Mouse (Mus musculus) left cerebral cortex, adult 2 months (tissue): Measurements from ENCODE around the gene Arpc5. TPM values are rescaled to one million over a fixed set of nuclear protein-coding genes. Genes with fewer than 3 reads are reported as not detected.

Experiments used
- DNase-seq, 2 experiments: peaks; one replicate each; pipeline ENCODE4 v3.0.0; 2021 to 2022; ENCODE audit warnings: low spot score in 2 of 2, mixed read lengths in 1 of 2; ENCODE audit errors: extremely low spot score in 1 of 2
- H3K27ac ChIP-seq: fragments of 200-600 bp; 2 replicates; pipeline ENCODE4 v1.8.1; 2022
- H3K4me3 ChIP-seq: fragments of 200-600 bp; 2 replicates; pipeline ENCODE4 v1.8.1; 2022
- CTCF ChIP-seq: fragments of 200-600 bp; IDR thresholded peaks from 2 replicates; pipeline ENCODE4 v1.8.1; 2022; ENCODE audit warnings: antibody characterized with exemption, mild to moderate bottlenecking, moderate library complexity
- intact Hi-C: fragments of 180-260 bp; cut with DNase I; formaldehyde crosslinking; loops from one replicate; pipeline ENCODE4 v1.15.1; 2025
- total RNA-seq, 2 experiments: library from RNA; stranded (reverse); gene quantifications; 2 replicates each; pipeline ENCODE4 v1.2.3; 2021

Gene Arpc5
- total RNA-seq, 2 experiments from 2014 or later = 89.6 to 94.7 TPM

- intact Hi-C loops = no loop called here
- no peak for DNase-seq
- H3K27ac ChIP-seq = no peak overlapping the region
- no peak overlapping the region for H3K4me3 ChIP-seq
- no peak for TF ChIP-seq CTCF
Observed at GRCm38 (mm10) chr1:152800633-152801176, 34.4 kb downstream of the Arpc5 start.

GRCm38 (mm10) chr1:152804907-152805306, 38.6 kb downstream of the Arpc5 start:
- Histone ChIP-seq H3K27ac (no peak overlapping the region), H3K4me3 (no peak overlapping the region)
- no peak for TF ChIP-seq CTCF
- intact Hi-C loops = no loop called here
- DNase-seq = no peak

DNA sequence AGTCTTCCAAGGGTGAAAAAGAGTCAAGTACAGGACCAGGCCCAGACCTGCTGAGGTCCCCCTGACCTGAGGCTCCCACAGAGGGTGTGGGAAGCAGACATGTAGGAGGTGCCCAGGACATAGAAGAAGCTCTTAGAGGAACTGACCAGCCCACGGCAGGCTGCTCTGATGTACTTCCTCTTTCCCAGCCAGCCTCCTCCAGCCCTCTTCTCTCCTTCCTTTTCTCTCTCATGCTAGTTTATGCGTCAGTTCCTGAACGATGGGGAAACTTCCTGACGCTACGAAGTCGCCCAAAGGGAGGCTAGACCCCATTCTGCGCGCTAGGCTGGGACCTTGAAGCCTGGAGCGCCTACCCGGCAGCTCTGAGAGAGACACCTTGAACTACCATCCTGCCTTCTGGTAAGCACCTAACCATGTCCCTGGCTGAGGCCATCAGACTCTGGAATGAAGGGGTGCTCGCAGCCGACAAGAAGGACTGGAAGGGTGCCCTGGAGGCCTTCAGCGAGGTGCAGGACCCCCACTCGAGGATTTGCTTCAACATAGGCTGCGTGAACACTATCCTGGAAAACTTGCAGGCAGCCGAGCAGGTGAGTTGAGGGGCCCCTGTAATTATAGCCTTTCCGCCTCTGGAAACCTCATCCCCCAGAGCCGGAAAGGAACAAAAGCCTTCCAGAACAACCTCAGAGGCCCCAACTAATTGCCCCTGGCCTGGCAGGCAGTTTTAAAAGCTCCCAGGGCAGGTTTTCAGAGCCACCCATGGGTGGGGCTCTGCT, 41.5 kb downstream of the Arpc5 start:
- intact Hi-C loops = no loop called here
- H3K27ac ChIP-seq = no peak overlapping the region
- TF ChIP-seq CTCF = no peak

GRCm38 (mm10) chr1:152808392-152808680, 42.0 kb downstream of the Arpc5 start:
- intact Hi-C loops = no loop called here

More for the DNA sequence above, 41.5 kb downstream of the Arpc5 start:
- no peak for DNase-seq
- no peak overlapping the region for H3K4me3 ChIP-seq

GRCm38 (mm10) chr1:152809541-152810252, 43.4 kb downstream of the Arpc5 start:
- Histone ChIP-seq H3K27ac (no peak overlapping the region), H3K4me3 (no peak overlapping the region)
- TF ChIP-seq CTCF = no peak
- DNase-seq = no peak
- intact Hi-C loops = no loop called here

More at GRCm38 (mm10) chr1:152808392-152808680, 42.0 kb downstream of the Arpc5 start:
- TF ChIP-seq CTCF = no peak
- no peak for DNase-seq
- H3K27ac ChIP-seq = no peak overlapping the region
- H3K4me3 ChIP-seq = no peak overlapping the region

GRCm38 (mm10) chr1:152810533-152811439, 44.4 kb downstream of the Arpc5 start:
- Histone ChIP-seq H3K27ac (no peak overlapping the region), H3K4me3 (no peak overlapping the region)
- TF ChIP-seq CTCF = no peak
- intact Hi-C loops = no loop called here
- no peak for DNase-seq

DNA sequence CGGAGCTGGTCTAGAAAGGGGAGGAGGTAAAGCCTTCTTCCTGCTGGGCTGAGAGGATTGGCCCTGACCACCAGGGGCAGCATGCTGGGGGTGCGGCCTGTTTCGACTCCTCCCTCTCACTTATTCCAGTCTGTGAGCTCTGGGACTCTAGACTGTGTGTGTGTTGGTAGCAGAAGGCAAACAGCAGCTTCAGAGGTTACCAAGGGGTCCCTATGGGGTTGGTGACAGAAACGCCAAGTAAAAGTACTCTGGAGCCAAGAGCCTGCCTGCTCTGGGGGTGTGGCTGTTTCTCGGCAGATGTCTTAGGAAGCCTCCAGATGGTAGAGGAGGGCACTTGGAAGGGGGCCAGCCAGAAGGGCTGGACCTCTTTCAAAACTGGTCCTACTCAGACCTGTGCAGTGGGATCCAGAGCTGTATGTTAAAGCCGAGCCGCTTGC, 48.9 kb downstream of the Arpc5 start:
- Histone ChIP-seq H3K27ac (no peak overlapping the region), H3K4me3 (no peak overlapping the region)
- intact Hi-C loops = no loop called here

GRCm38 (mm10) chr1:152817027-152817769, 50.9 kb downstream of the Arpc5 start:
- Histone ChIP-seq H3K4me3 (no peak overlapping the region), H3K27ac (peak overlapping the region; percentile 53)
- TF ChIP-seq CTCF = no peak
- intact Hi-C loops = no loop called here
- DNase-seq = no peak

More for the DNA sequence above, 48.9 kb downstream of the Arpc5 start:
- TF ChIP-seq CTCF = peak; percentile 28
- DNase-seq = no peak

DNA sequence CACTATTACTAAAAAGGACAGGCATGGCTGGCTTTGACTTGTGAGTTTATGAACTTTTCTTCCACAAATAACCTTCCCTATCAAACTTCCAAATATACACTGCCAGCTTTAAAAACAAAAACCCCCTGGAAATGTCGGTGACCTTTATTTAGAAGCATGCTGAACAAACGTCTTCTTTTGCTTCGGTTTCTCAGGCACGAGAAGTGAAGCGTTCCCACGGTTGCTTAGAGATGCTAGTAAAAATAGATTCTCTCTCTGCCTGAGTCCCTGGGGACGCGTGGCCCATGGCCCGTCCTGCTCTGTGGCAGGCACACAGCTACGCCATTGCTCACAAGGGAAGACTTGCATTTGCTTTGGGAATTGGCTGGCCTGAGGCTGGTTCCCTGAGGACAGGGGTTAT, 51.5 kb downstream of the Arpc5 start:
- intact Hi-C loops = no loop called here
- Histone ChIP-seq H3K27ac (peak overlapping the region; percentile 48), H3K4me3 (no peak overlapping the region)
- DNase-seq = no peak
- no peak for TF ChIP-seq CTCF

DNA sequence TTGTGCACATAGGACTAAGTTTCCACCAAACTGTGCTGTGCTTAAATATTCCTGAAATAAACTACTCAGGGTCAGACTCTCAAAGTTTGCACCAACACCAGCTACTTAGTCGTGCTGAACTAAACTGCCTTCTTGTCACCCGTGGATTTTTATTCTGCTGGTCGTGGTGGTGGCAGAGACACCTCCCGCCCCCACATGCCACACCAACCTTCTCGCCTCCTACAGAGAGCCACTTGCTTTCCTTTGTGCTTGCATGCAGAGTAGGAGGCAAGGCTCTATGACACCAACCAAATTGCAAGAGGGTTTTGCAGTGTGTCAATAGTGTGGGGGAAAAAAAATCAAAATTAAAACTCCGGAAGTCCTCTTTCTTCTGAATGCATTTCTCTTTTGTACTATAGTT, 53.2 kb downstream of the Arpc5 start:
- Histone ChIP-seq H3K4me3 (no peak overlapping the region), H3K27ac (no peak overlapping the region)
- intact Hi-C loops = no loop called here
- no peak for TF ChIP-seq CTCF
- DNase-seq = no peak
